Mouse (Mus musculus): Measurements from ENCODE around the gene Cacnb1. TPM values are rescaled to one million over a fixed set of nuclear protein-coding genes. Genes with fewer than 3 reads are reported as not detected.

The Cacnb1 gene
- total RNA-seq, 1 experiment, result 6.2 TPM

- Histone ChIP-seq H3K27ac (ENCODE audit: insufficient read depth, low read depth, low read length, poor library complexity, severe bottlenecking) (no peak overlapping the region), H3K4me3 (ENCODE audit: insufficient read depth in 1 of 2, low read depth in 1 of 2, low read length in 2 of 2, poor library complexity in 1 of 2, severe bottlenecking in 1 of 2) (peak overlapping the region; percentile 49 to 67), H3K9me3 (ENCODE audit: control insufficient read depth, insufficient read depth, low read depth, low read length) (no peaks in the 10 kb centered on the region), H3K36me3 (ENCODE audit: control insufficient read depth, insufficient read depth, low read length, poor library complexity, severe bottlenecking) (peaks cover 3% of the 10 kb centered on the region; the same call in 1 of the 2 replicates), H3K9ac (ENCODE audit: insufficient read depth, low read depth, low read length, poor library complexity, severe bottlenecking) (peak overlapping the region; percentile 9; the same call in 1 of the 2 replicates), H3K4me1 (ENCODE audit: control insufficient read depth in 2 of 2, insufficient read depth in 2 of 2, low read length in 2 of 2, poor library complexity in 1 of 2) (peaks cover 6 to 23% of the 10 kb centered on the region in 2 experiments; a peak in 2 of 4 replicates)
- no peak for DNase-seq (ENCODE audit: low read depth, low spot score)
- TF ChIP-seq ZNF384 (IDR thresholded peaks at IDR 0.05; ENCODE audit: low read depth, low read length) (no peak), HCFC1 (IDR thresholded peaks at IDR 0.05; ENCODE audit: borderline replicate concordance, insufficient read depth, low read length) (no peak), ZC3H11A (IDR thresholded peaks at IDR 0.05; ENCODE audit: borderline replicate concordance, low read depth, low read length) (no peak), CHD2 (IDR thresholded peaks at IDR 0.05; ENCODE audit: low read depth, low read length) (no peak), MAFK (IDR thresholded peaks at IDR 0.05; ENCODE audit: insufficient read depth, low read depth, low read length) (no peak)
- in situ Hi-C loops (cut with MboI; ENCODE audit: low sequenced_read_pairs in 2 of 2, unreplicated experiment in 2 of 2), result no loop called here
These were observed 19.6 kb downstream of the Cacnb1 start for GRCm38 (mm10) chr11:98003171-98003671.

GRCm38 (mm10) chr11:98002627-98003026 is 20.2 kb downstream of the Cacnb1 start:
- peak overlapping the region; percentile 9; the same call in 1 of the 2 replicates for H3K9ac ChIP-seq (ENCODE audit: insufficient read depth, low read depth, low read length, poor library complexity, severe bottlenecking)
- H3K4me3 ChIP-seq (ENCODE audit: insufficient read depth in 1 of 2, low read depth in 1 of 2, low read length in 2 of 2, poor library complexity in 1 of 2, severe bottlenecking in 1 of 2), result peak overlapping the region; percentile 49 to 67
- H3K4me1 ChIP-seq (ENCODE audit: control insufficient read depth in 2 of 2, insufficient read depth in 2 of 2, low read length in 2 of 2, poor library complexity in 1 of 2), result peaks cover 6 to 23% of the 10 kb centered on the region in 2 experiments; a peak in 2 of 4 replicates
- TF ChIP-seq HCFC1 (IDR thresholded peaks at IDR 0.05; ENCODE audit: borderline replicate concordance, insufficient read depth, low read length) (no peak), ZC3H11A (IDR thresholded peaks at IDR 0.05; ENCODE audit: borderline replicate concordance, low read depth, low read length) (peak; percentile 53; the same call in 1 of the 2 replicates)
- no peaks in the 10 kb centered on the region for H3K9me3 ChIP-seq (ENCODE audit: control insufficient read depth, insufficient read depth, low read depth, low read length)
- H3K27ac ChIP-seq (ENCODE audit: insufficient read depth, low read depth, low read length, poor library complexity, severe bottlenecking), result no peak overlapping the region
- in situ Hi-C loops (cut with MboI; ENCODE audit: low sequenced_read_pairs in 2 of 2, unreplicated experiment in 2 of 2), result no loop called here
- H3K36me3 ChIP-seq (ENCODE audit: control insufficient read depth, insufficient read depth, low read length, poor library complexity, severe bottlenecking), result no peaks in the 10 kb centered on the region
- no peak for DNase-seq (ENCODE audit: low read depth, low spot score)

- H3K9me3 ChIP-seq (ENCODE audit: control insufficient read depth, insufficient read depth, low read depth, low read length), result no peaks in the 10 kb centered on the region
- in situ Hi-C loops (cut with MboI; ENCODE audit: low sequenced_read_pairs in 2 of 2, unreplicated experiment in 2 of 2), result no loop called here
- H3K36me3 ChIP-seq (ENCODE audit: control insufficient read depth, insufficient read depth, low read length, poor library complexity, severe bottlenecking), result no peaks in the 10 kb centered on the region
- no peak overlapping the region for H3K4me3 ChIP-seq (ENCODE audit: insufficient read depth in 1 of 2, low read depth in 1 of 2, low read length in 2 of 2, poor library complexity in 1 of 2, severe bottlenecking in 1 of 2)
- TF ChIP-seq CHD2 (IDR thresholded peaks at IDR 0.05; ENCODE audit: low read depth, low read length) (no peak), ZNF384 (IDR thresholded peaks at IDR 0.05; ENCODE audit: low read depth, low read length) (no peak), MAFK (IDR thresholded peaks at IDR 0.05; ENCODE audit: insufficient read depth, low read depth, low read length) (no peak)
- H3K4me1 ChIP-seq (ENCODE audit: control insufficient read depth in 2 of 2, insufficient read depth in 2 of 2, low read length in 2 of 2, poor library complexity in 1 of 2), result peaks cover 6 to 23% of the 10 kb centered on the region in 2 experiments; a peak in 2 of 4 replicates
- no peak overlapping the region for H3K9ac ChIP-seq (ENCODE audit: insufficient read depth, low read depth, low read length, poor library complexity, severe bottlenecking)
- DNase-seq (ENCODE audit: low read depth, low spot score), result no peak
- no peak overlapping the region for H3K27ac ChIP-seq (ENCODE audit: insufficient read depth, low read depth, low read length, poor library complexity, severe bottlenecking)
These were observed 20.8 kb downstream of the Cacnb1 start for GRCm38 (mm10) chr11:98001986-98002385.

GRCm38 (mm10) chr11:98001351-98001824 is 21.4 kb downstream of the Cacnb1 start:
- Histone ChIP-seq H3K36me3 (ENCODE audit: control insufficient read depth, insufficient read depth, low read length, poor library complexity, severe bottlenecking) (no peaks in the 10 kb centered on the region), H3K4me3 (ENCODE audit: insufficient read depth in 1 of 2, low read depth in 1 of 2, low read length in 2 of 2, poor library complexity in 1 of 2, severe bottlenecking in 1 of 2) (no peak overlapping the region), H3K9me3 (ENCODE audit: control insufficient read depth, insufficient read depth, low read depth, low read length) (no peaks in the 10 kb centered on the region), H3K9ac (ENCODE audit: insufficient read depth, low read depth, low read length, poor library complexity, severe bottlenecking) (no peak overlapping the region), H3K4me1 (ENCODE audit: control insufficient read depth in 2 of 2, insufficient read depth in 2 of 2, low read length in 2 of 2, poor library complexity in 1 of 2) (peaks cover 6 to 23% of the 10 kb centered on the region in 2 experiments; a peak in 2 of 4 replicates), H3K27ac (ENCODE audit: insufficient read depth, low read depth, low read length, poor library complexity, severe bottlenecking) (no peak overlapping the region)
- no peak for DNase-seq (ENCODE audit: low read depth, low spot score)
- TF ChIP-seq ZNF384 (IDR thresholded peaks at IDR 0.05; ENCODE audit: low read depth, low read length), result no peak
- TF ChIP-seq HCFC1 (IDR thresholded peaks at IDR 0.05; ENCODE audit: borderline replicate concordance, insufficient read depth, low read length), result no peak
- no peak for TF ChIP-seq MAFK (IDR thresholded peaks at IDR 0.05; ENCODE audit: insufficient read depth, low read depth, low read length)
- no peak for TF ChIP-seq CHD2 (IDR thresholded peaks at IDR 0.05; ENCODE audit: low read depth, low read length)
- no peak for TF ChIP-seq ZC3H11A (IDR thresholded peaks at IDR 0.05; ENCODE audit: borderline replicate concordance, low read depth, low read length)
- in situ Hi-C loops (cut with MboI; ENCODE audit: low sequenced_read_pairs in 2 of 2, unreplicated experiment in 2 of 2), result no loop called here

Measured in ES-E14 (cell line).